Mouse (Mus musculus) induced T-regulatory cell, adult 2 months (primary cell): Measurements from ENCODE around the gene Dusp10.
A peak's percentile ranks its signal among the peaks of the same experiment; 100 is the strongest.

Experiments
- DNase-seq: peaks from one replicate; pipeline ENCODE4 v3.0.0-alpha.2; 2012; ENCODE audit warnings: low read depth

The Dusp10 gene

DNA sequence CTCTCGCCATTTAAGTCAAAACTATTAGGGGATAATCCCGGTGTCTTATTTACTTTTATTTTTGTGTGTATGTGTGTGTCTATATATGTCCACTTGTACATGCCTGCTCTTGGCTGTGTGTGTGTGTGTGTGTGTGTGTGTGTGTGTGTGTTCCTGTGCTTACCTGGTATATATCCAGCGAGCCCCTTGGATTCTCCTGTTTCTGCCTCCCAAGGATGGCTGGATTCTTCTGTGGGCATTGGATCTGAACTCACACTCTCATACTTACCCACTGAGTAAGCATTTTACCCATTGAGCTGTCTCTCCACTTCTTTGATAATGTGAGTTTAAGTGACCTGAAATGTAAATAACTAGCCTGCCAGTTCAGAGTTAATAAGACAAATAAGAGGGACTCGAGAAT lies 40.6 kb downstream of the Dusp10 start:
- no peak for DNase-seq

- DNase-seq: no peak
These were observed 41.1 kb downstream of the Dusp10 start for GRCm38 (mm10) chr1:184054176-184054575.

- DNase-seq: no peak
These were observed 45.1 kb downstream of the Dusp10 start for GRCm38 (mm10) chr1:184058206-184058605.

- no peak for DNase-seq
These were observed 46.7 kb downstream of the Dusp10 start for GRCm38 (mm10) chr1:184059814-184060213.

DNA sequence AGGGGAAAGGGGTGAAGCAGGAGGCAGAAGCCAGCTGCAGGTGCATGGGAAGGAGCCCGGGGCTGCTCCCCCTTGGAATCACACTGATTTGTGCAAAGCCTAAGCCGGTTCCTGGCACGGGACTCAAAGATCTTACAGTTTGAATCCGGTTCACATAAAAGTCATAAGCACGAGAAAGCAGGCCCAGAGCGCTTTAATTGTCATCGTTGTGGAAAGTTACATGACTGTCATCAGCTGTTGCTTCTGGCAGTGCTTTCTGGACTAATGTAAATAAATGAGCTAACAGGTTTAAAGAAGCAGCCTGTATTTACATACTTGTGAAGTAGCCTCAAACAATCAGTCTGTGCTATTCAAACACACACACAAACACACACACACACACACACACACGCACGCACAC lies 47.3 kb downstream of the Dusp10 start:
- peak; percentile 21 for DNase-seq

GRCm38 (mm10) chr1:184060828-184061734 lies 48.0 kb downstream of the Dusp10 start:
- DNase-seq: peak; percentile 34

GRCm38 (mm10) chr1:184061901-184062300 lies 48.8 kb downstream of the Dusp10 start:
- DNase-seq: peak; percentile 36

DNA sequence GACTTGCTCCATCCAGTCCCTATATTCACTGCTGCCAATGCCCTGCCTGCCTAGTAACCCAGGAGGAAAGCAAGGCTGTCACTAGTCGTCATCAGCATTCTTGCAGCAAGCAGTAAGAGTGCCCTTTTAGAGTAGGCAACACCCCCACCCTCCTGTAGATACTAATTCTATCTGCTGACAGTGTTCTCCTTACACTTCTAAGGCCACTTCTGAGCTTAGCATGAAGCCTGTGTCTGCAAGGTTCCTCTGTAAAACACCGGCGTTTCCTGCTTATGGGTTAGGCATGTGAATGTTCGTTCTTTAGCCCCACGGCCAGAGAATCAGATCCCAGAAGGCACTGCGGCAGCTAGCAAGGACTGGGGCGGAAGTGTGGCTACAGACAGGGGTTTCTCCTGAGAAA lies 51.2 kb downstream of the Dusp10 start:
- DNase-seq: peak; percentile 63

- DNase-seq: peak; percentile 43
These were observed 52.7 kb downstream of the Dusp10 start for GRCm38 (mm10) chr1:184065589-184066361.

GRCm38 (mm10) chr1:184066460-184067287 lies 53.6 kb downstream of the Dusp10 start:
- peak; percentile 22 for DNase-seq

- no peak for DNase-seq
These were observed 54.8 kb downstream of the Dusp10 start for GRCm38 (mm10) chr1:184067704-184068558.

DNA sequence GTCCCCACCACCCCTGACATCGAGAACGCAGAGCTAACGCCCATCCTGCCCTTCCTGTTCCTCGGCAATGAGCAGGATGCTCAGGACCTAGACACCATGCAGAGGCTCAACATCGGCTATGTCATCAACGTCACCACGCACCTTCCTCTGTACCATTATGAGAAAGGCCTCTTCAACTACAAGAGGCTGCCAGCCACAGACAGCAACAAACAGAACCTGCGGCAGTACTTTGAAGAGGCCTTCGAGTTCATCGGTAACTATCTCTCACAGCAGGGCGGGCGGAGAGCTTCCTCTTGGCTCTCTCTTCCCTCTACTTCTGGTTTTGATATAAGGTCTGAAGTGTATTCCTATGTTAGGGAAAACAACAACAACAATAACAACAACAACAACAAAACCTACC lies 55.9 kb downstream of the Dusp10 start:
- no peak for DNase-seq

- no peak for DNase-seq
These were observed 63.0 kb downstream of the Dusp10 start for GRCm38 (mm10) chr1:184076065-184076464.

DNA sequence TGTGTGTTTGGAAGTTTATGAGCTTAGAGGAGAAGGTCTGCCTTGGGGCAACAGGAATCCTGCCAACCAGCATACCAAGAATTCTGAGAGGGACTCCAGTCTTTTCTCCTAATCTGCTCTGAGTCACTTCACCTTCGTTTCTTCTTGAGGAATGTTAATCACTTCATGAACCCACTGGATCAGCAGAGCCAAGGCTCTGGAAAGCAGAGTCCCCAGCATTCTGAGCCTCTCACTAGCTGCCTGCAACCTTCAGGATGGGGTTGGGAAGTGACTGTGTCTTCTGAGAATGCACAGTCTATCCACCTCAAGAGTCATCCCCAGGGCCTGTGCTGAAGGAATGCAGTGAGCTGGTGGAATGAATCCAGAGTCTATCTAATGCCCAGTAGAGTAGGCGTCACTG lies 63.7 kb downstream of the Dusp10 start:
- DNase-seq: no peak

DNA sequence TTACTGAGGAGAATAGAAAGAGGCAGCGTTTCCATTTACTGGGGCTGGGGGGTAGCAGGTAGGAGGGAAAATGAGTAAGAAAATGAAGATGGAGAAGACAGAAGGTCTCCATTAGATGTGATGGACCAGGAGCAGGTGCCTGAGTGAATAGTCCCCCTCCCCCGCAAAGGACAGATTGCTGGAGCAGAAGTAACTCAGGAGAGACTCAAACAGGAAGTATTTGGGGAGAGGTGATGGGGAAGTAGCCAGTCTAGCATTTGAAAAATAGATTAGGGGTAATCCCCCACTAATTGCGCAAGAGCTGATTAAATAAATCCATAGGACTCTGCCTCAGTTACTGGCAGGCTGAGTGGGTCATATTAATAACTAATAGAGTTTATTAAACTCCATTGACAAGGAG lies 66.2 kb downstream of the Dusp10 start:
- no peak for DNase-seq

- no peak for DNase-seq
These were observed 69.6 kb downstream of the Dusp10 start for GRCm38 (mm10) chr1:184082661-184083060.

DNA sequence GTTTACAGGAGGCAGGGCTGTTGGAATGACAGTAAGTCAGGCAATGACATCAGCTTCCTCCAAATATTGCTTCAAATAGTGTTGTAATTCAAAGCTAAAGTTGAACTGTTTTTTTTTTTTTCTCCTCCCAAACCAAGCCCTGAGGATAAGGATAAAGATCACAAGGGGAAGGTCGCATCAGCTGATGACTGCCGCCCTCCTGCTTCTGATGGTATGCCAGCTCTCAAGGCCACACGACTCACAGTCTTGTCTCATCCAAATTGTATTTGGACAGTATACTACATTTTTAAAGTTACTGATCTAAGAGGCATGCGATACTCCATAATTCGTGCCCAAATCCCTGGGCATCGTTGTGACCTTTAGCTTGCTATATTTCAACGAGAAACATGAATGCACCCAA lies 70.1 kb downstream of the Dusp10 start:
- DNase-seq: no peak

DNA sequence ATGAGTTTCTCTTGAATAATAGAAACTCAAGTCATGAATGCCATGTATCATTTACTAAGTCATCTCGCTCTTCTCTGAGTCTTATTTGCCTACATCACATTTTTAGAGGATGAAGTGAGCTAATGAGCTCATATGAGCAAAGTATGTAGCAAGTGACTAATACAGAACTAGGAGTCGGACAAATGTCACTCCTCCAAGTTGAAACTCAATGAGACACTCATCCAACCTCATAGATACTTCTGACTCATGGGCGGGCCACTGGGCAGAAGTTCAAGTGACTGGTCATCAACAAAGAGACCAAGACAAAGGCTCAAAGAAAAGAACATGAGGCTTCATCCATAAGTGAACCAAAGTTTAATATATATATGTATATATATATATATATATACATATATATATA lies 71.9 kb downstream of the Dusp10 start:
- DNase-seq: no peak

DNA sequence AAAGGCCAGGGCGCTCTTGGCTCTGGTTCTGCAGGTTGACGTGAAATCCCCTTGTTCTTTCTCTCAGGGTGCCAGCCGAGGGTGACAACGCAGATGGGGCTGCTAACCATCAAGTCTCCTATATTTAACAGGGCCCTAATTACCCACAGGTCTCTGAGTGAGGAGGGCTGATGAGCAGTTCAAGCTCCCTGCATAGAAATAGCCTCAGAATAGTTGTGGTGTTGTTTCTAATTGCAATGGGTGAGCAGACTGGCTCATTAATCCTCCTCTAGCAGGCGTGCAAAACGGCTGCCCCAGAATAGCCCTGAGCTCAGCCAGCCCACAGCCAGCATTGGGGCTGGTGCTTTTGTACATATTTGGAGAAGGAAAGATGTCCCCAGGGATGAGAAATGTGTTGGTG lies 77.4 kb downstream of the Dusp10 start:
- DNase-seq: no peak

DNA sequence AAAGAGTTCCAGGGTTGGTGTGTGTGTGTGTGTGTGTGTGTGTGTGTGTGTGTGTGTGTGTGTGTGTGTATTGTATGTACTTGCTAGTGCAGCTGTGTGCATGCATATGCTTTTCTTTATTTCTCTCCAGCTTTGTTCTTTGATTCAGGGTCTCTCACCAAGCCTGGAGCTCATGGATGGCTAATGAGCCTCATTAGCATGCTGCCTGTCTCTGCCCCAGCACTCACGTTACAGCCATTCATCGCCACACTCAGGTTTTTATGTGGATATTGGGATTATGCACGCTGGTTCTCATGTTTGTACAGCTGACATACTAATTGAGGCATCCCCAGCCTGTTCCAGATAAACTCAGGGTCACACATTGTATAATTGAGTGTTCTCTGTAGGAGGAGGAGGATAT lies 81.8 kb downstream of the Dusp10 start:
- no peak for DNase-seq

- DNase-seq: no peak
These were observed 87.3 kb downstream of the Dusp10 start for GRCm38 (mm10) chr1:184100414-184100813.
